Mouse (Mus musculus) heart, embryonic 10.5 days (tissue): ENCODE data around the gene Adipoq. TPM values are rescaled to one million over a fixed set of nuclear protein-coding genes. Genes with fewer than 3 reads are reported as not detected.
A peak's percentile ranks its signal among the peaks of the same experiment; 100 is the strongest.
"Not testable (repeated sequence)": the region's sequence is repeated elsewhere in the genome, so short reads cannot be mapped to it uniquely, and the experiment has no call there.

Source experiments
- DNase-seq: peaks from one replicate; pipeline ENCODE4 v3.0.0-alpha.2; 2017; ENCODE audit warnings: low spot score
- H3K27ac ChIP-seq: fragments of 300-500 bp; sonication (generic); 2 replicates; pipeline ENCODE4 v1.5.1; 2016; ENCODE audit warnings: mild to moderate bottlenecking
- H3K27me3 ChIP-seq: fragments of 300-500 bp; sonication (generic); 2 replicates; pipeline ENCODE4 v1.6.1; 2016; ENCODE audit warnings: mild to moderate bottlenecking; ENCODE audit not compliant: poor library complexity, insufficient read depth, severe bottlenecking
- H3K36me3 ChIP-seq: fragments of 300-500 bp; sonication (generic); 2 replicates; pipeline ENCODE4 v1.6.1; 2016; ENCODE audit warnings: mild to moderate bottlenecking, moderate library complexity
- H3K4me1 ChIP-seq: fragments of 300-500 bp; sonication (generic); 2 replicates; pipeline ENCODE4 v1.6.1; 2016; ENCODE audit warnings: mild to moderate bottlenecking
- H3K4me3 ChIP-seq: fragments of 300-500 bp; sonication (generic); 2 replicates; pipeline ENCODE4 v1.5.1; 2016; ENCODE audit warnings: mild to moderate bottlenecking, moderate library complexity
- H3K9me3 ChIP-seq: fragments of 300-500 bp; sonication (generic); 2 replicates; pipeline ENCODE4 v1.6.1; 2016; ENCODE audit warnings: mild to moderate bottlenecking, moderate library complexity
- WGBS: fragments of 180-500 bp; shearing (Covaris S2); methylation state at CpG from one replicate; pipeline ENCODE4 v1.1.7; 2016; 5-methylcytosine and 5-hydroxymethylcytosine counted together
- polyA plus RNA-seq: library from polyadenylated mRNA; unstranded; fragments of >200 nt; fragmentation: Nextera tagmentation; extraction: Ambion mirVana; gene quantifications from 2 replicates; pipeline ENCODE4 v1.2.1, GENCODE M21; 2016

Adipoq gene
- polyA plus RNA-seq = 0.14 TPM in 1 of 2 replicates, not detected in the other

DNA sequence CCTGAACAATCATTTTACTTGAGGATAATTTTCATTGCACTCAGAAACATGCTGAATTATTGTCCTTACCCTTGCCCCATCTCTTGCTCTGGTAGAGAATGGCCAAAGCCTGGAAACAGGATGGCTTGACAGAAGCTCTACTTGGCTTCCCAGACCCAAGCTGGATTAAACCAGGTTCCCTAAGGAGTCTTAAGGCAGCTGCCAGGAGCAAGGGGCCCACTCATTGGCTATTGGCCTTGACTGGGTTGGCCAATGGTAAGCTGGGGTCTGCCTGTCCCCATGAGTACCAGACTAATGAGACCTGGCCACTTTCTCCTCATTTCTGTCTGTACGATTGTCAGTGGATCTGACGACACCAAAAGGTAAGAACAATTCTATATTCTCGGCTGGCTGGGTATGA lies at the start of gene Adipoq:
Adipoq (plus strand) TSS at position 257 of the 400 bp plus-strand sequence.
- no peak for DNase-seq
- Histone ChIP-seq H3K36me3 (no peaks in the 10 kb centered on the region), H3K27me3 (no peaks in the 10 kb centered on the region), H3K9me3 (no peaks in the 10 kb centered on the region), H3K4me1 (0 out of 2 replicates have a peak, but pooled peaks cover 4% of the 10 kb centered on the region), H3K27ac (no peak within 1 kb of the TSS), H3K4me3 (no peak within 1 kb of the TSS)
- 88% methylated on average over 3 of the region's 3 CpGs for WGBS

DNA sequence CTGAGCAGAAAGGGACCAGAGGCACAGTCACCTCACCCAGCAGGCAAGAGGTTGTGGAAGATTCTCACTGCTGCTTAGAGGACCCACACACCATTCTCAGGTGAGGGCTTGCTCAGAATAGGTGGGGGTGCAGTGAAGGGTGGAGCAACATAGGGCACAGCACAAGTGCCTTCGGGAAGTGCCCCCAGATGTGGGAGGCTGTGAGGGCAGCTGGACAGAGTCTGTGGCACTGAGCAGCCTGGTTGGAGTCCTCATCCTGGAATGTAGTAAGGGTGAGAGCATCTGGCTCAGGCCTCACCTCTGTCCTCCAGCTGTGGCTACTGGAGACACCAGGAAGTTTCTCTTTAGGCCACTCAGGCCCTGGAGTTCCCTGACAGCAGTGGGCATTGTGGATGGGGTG lies 49.5 kb upstream of the Adipoq start:
- not testable (repeated sequence) for H3K36me3 ChIP-seq, DNase-seq, H3K4me3 ChIP-seq, H3K9me3 ChIP-seq, H3K27me3 ChIP-seq, H3K27ac ChIP-seq
- 70% methylated on average over 1 of the region's 1 CpGs for WGBS
- H3K4me1 ChIP-seq = peaks cover 16% of the 10 kb centered on the region

DNA sequence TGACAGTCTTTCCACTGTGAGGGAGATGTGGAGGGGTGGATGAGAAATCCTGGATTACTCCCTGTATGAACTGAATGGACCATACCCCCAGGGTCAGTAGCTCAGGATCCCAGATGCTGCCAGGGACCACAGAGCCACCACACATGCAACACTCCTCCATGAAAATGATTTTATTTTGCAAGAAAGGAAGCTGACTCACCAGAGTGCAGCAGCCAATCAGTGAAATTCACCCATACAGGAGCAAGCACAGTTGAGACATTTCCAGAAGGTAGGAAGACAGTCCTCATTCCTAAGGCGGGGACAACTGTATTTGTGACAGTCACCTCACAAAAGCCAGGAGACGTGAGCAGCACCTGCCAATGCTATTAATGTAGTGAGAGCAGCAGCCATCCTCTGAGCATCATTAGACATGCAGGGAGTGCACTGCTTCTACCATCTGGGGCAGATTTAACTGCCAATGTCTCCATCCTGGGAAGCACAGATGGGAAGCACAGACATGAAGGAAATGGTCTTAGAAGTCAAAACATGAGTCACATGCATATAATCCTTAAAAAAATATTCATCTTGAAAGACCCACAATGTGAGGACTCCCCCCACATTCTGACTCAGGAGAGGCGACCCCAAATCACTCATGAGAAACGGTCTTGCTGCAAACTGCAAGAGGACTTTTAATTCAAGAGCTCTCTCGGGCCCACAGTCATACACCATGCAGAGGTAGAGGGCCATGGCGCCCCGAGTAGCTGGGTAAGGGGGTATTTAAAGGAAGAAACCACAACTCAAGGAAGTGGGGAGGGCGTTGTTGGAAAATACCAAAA lies 48.8 kb upstream of the Adipoq start:
- not testable (repeated sequence) for H3K27ac ChIP-seq, H3K36me3 ChIP-seq, H3K9me3 ChIP-seq, H3K4me3 ChIP-seq, H3K27me3 ChIP-seq, DNase-seq
- H3K4me1 ChIP-seq = peaks cover 16% of the 10 kb centered on the region
- WGBS = 88% methylated on average over 8 of the region's 8 CpGs

DNA sequence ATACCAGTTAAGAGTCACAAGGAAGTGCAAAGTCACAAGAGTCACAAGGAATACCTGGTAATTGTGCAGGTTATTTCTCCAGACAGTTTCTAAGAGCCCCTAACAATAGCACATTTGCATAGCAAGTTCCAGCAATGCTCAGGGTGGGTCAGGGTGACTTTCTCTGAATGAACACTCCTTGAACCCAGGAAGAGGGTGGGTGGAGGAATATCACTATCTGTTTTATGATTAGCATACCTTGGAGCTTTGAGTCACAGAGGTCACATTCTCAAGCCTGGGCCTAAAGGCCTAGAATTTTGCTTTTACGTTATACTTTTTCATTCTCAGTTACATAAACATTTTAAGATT lies 48.3 kb upstream of the Adipoq start:
- DNase-seq = not testable (repeated sequence)
- 92% methylated on average over 1 of the region's 1 CpGs for WGBS

DNA sequence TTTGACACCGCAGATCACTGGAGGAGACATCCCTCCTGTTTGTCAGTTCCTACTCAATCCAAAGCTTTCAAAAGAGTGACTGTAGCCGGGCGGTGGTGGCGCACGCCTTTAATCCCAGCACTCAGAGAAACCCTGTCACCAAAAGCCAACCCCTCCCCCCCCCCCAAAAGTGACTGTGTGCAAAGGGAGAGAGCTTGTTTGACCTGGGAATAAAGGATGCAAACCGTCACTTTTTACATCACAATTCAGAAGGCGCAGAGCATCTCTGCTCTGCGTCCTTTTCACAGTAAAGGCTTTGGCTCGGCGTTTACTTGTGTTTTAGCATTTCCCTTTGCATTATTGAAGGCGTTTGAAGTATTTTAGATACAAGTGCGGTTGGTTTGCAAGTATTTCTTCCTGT lies 46.7 kb upstream of the Adipoq start:
- DNase-seq = no peak
- peak overlapping the region; percentile 85 for H3K27ac ChIP-seq

More for the DNA sequence above, 48.3 kb upstream of the Adipoq start:
- not testable (repeated sequence) for H3K4me3 ChIP-seq, H3K36me3 ChIP-seq, H3K9me3 ChIP-seq, H3K27me3 ChIP-seq, H3K27ac ChIP-seq
- H3K4me1 ChIP-seq = peaks cover 21% of the 10 kb centered on the region

DNA sequence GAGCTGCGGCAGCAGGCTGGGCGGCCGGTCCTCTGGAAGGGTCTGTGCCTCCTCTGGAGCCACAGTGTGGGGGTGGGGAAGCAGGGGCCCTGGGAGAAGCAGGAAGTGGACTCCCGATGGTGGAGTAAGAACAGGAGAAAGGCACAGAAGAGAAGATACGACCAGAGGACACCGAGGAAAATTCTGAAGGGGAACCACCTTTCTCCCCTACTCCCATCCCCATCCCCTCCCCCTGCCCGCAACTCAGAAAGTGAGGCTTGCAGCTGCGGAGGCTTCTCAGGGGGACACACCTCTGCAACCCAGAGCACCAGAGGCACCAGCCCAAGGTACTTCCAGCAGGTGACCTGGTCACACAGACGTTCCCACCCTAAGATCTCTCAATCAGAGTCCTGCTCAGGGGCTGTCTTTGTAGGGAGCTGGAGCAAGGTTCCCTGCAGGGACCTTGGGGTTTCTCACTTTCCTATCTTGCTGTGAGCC lies 46.2 kb upstream of the Adipoq start:
- WGBS = 0% methylated on average over 9 of the region's 9 CpGs
- H3K27ac ChIP-seq = peak overlapping the region; percentile 85
- H3K4me1 ChIP-seq = peaks cover 23% of the 10 kb centered on the region
- no peaks in the 10 kb centered on the region for H3K27me3 ChIP-seq
- no peaks in the 10 kb centered on the region for H3K36me3 ChIP-seq
- H3K4me3 ChIP-seq = peak overlapping the region; percentile 58
- no peaks in the 10 kb centered on the region for H3K9me3 ChIP-seq
- peak; percentile 78 for DNase-seq

More for the DNA sequence above, 46.7 kb upstream of the Adipoq start:
- Histone ChIP-seq H3K4me1 (peaks cover 23% of the 10 kb centered on the region), H3K27me3 (no peaks in the 10 kb centered on the region), H3K4me3 (peak overlapping the region; percentile 58), H3K9me3 (no peaks in the 10 kb centered on the region), H3K36me3 (no peaks in the 10 kb centered on the region)
- WGBS = 10% methylated on average over 12 of the region's 12 CpGs

DNA sequence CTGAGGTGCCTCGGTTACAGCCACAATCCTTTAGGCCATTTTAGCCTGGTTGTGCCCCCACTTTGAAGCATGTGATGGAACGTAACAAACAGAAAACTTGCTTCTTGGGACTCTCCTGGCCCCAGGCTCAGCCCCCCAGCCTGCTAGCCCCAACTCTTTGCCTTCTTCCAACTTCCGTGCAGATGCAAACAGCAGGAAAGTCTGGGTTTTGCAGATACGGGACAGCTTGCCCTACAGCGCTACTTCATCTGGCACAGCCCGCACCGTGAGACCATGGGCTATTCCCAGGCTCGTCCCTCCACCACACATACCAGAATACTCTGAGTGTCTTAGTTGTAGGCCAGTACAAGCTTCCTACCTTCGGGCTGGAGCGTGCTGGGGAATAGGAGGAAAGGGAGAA lies 45.7 kb upstream of the Adipoq start:
- peak; percentile 77 for DNase-seq
- Histone ChIP-seq H3K4me1 (peaks cover 23% of the 10 kb centered on the region), H3K27me3 (no peaks in the 10 kb centered on the region), H3K9me3 (no peaks in the 10 kb centered on the region), H3K36me3 (no peaks in the 10 kb centered on the region), H3K4me3 (peak overlapping the region; percentile 58), H3K27ac (peak overlapping the region; percentile 85)
- WGBS = 5% methylated on average over 10 of the region's 10 CpGs

DNA sequence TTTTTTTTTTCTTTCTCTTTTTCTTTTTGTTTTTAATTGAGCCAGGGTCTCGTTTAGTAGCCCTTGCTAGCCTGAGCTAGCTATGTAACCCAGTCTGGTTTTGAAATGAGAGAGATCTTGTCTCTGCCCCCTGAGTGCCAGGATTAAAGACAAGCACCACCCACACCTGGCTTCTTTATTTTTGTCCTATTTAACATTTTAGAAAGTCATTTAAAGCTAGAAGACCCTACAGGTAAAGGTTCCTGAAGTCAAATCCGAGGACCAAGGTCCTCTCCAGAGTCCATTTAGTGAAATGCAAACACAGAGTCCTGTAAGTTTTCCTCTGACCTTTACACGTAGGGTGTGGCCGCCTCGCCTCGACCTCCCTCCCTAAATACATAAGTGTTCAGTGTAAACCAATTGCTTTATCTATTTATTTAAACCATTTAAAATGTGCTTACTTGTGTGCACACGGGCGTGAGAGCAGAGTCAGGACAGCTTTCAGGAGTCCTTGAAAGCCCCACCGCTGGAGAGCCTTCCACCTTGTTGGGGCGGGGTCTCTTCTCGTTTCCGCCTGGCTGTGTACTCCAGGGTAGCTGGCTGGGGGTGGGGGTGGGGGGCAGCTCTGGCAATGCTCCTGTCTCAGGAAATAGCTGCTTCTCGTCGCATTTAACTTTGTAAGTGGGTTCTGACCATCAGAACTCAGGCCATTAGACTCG lies 43.8 kb upstream of the Adipoq start:
- no peak for DNase-seq
- Histone ChIP-seq H3K36me3 (no peaks in the 10 kb centered on the region), H3K27ac (peak overlapping the region; percentile 90), H3K27me3 (no peaks in the 10 kb centered on the region), H3K4me3 (peak overlapping the region; percentile 67), H3K4me1 (peaks cover 23% of the 10 kb centered on the region), H3K9me3 (no peaks in the 10 kb centered on the region)
- WGBS = 9% methylated on average over 15 of the region's 15 CpGs

DNA sequence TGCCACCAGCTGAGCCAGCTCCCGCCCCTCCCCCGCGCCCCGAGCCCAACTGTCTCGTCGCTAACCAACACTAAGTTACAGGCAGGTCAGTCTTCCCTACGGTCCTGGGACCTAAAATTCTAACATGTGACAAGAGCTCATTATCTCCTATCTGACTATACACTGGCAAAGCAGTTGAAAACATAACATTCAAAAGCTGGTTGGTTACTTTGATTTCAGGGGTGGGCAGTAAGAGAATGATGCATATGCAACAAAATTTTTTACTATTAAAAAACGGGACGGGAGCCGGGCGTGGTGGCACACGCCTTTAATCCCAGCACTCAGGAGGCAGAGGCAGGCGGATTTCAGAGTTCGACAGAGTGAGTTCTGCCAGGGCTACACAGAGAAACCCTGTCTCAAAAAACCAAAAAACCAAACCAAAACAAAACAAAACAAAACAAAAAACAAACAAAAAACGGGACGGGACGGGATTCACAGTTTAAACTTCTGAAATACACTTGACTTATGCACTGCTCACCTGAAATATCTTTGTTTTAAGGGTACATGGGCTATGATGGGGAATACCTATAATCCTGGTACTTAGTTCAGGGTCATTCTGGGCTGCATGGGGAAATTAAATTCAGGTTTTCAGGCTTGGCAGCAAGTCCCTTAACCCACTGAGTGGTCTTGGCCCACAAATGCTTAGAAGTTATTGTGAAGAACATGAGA lies 43.1 kb upstream of the Adipoq start:
- DNase-seq = no peak
- WGBS = 34% methylated on average over 17 of the region's 17 CpGs
- H3K4me1 ChIP-seq = peaks cover 23% of the 10 kb centered on the region
- peak overlapping the region; percentile 67 for H3K4me3 ChIP-seq
- peaks cover 1% of the 10 kb centered on the region; the same call in 1 of the 2 replicates for H3K36me3 ChIP-seq
- no peaks in the 10 kb centered on the region for H3K9me3 ChIP-seq
- H3K27ac ChIP-seq = peak overlapping the region; percentile 90
- no peaks in the 10 kb centered on the region for H3K27me3 ChIP-seq

DNA sequence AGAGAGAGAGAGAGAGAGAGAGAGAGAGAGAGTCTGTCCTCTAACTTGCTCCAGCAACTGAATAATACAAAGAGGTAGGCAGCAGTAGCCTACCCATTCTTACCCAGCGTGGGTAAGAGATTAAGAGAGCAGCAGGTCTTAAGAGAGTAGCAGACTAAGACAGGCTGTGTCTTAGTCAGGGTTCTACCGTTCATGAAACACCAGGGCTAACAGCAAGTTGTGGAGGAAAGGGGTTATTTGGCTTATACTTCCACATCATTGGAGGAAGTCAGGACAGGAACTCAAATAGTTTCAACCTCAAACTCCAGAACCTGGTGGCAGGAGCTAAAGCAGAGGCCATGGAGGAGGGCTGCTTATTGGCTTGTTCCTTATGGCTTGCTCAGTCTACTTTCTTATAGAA lies 42.5 kb upstream of the Adipoq start:
- H3K4me1 ChIP-seq = peaks cover 23% of the 10 kb centered on the region
- no peaks in the 10 kb centered on the region for H3K27me3 ChIP-seq
- peaks cover 8% of the 10 kb centered on the region for H3K36me3 ChIP-seq
- no peak for DNase-seq
- WGBS = 67% methylated on average over 2 of the region's 2 CpGs
- no peak overlapping the region for H3K27ac ChIP-seq
- H3K4me3 ChIP-seq = no peak overlapping the region
- H3K9me3 ChIP-seq = no peaks in the 10 kb centered on the region

DNA sequence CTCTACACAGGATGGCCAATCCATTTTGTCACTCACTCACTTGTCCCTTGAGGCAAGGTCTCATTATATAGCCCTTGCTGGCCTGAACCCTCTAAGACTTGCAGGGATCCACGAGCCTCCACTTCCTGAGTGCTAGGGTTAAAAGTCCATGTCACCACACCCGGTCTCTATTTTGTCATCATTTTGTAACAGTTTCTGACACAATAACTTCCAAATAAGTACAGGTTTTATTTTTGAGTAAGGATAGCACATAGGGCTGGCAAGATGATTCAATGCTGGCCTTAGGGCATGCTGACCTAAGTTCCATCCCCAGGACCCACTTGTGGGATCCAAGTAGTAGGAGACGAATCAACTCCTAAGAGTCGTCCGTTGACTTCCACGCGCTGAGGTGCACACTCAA lies 40.2 kb upstream of the Adipoq start:
- Histone ChIP-seq H3K4me1 (peaks cover 12% of the 10 kb centered on the region; the same call in 1 of the 2 replicates), H3K4me3 (no peak overlapping the region), H3K27ac (no peak overlapping the region), H3K36me3 (peaks cover 30% of the 10 kb centered on the region), H3K9me3 (no peaks in the 10 kb centered on the region), H3K27me3 (no peaks in the 10 kb centered on the region)
- no peak for DNase-seq
- WGBS = 70% methylated on average over 7 of the region's 7 CpGs

DNA sequence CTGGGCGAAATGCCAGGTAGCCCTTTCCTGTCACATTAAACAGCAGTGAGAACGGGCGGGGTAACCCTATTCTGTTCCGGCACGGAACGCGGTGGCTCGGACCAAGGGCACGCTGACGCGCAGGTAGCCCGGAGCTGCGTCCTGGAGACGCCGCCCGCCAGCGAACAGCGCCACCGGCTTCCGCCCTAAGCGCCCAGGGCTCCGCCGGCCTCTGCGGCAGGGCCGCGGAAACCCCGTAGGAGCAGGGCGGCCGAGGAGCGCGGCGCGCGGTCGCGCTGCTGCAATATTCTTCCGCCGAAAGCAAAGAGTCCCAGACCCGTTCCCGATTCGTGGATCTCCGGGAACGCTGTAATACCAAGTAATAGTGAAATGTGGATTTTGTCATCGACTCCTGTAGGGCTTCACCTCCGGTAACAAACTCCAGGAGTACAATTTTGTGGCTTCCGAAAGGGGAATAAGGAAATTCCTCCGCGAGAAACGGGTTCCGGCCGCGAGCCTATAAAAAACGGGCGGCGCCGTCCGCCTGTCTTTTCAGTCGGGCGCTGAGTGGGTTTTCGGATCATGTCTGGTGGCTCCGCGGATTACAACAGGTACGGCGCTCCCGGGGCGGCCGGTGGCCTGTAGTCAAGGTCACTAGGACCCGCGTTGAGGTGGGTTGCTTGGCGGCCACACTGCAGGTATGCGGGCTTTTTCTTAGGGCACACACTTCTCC lies 38.9 kb upstream of the Adipoq start, which contains the start of gene Eif4a2:
Eif4a2 (plus strand) TSS at position 214 of the 712 bp plus-strand sequence.
- Histone ChIP-seq H3K4me1 (peaks cover 12% of the 10 kb centered on the region; the same call in 1 of the 2 replicates), H3K27me3 (no peaks in the 10 kb centered on the region), H3K9me3 (no peaks in the 10 kb centered on the region), H3K27ac (peak within 1 kb of the TSS; percentile 100), H3K4me3 (peak within 1 kb of the TSS; percentile 96), H3K36me3 (peaks cover 42% of the 10 kb centered on the region)
- WGBS = under 1% methylated on average over 71 of the region's 71 CpGs
- peak; percentile 95 for DNase-seq
